Mouse (Mus musculus) olfactory bulb, adult 2 months (tissue): ENCODE measurements around the gene Fgf23. TPM values are rescaled to one million over a fixed set of nuclear protein-coding genes. Genes with fewer than 3 reads are reported as not detected.
A peak's percentile ranks its signal among the peaks of the same experiment; 100 is the strongest.

Experiments
- H3K27ac ChIP-seq: fragments of 200-500 bp; 2 replicates; pipeline ENCODE4 v1.5.1; 2012; ENCODE audit warnings: low read depth, low read length; ENCODE audit not compliant: insufficient read depth
- H3K4me1 ChIP-seq: fragments of 200-500 bp; 2 replicates; pipeline ENCODE4 v1.6.1; 2012; ENCODE audit warnings: low read length; ENCODE audit not compliant: control insufficient read depth, insufficient read depth
- H3K4me3 ChIP-seq: fragments of 200-500 bp; 2 replicates; pipeline ENCODE4 v1.5.1; 2012; ENCODE audit warnings: mild to moderate bottlenecking, low read depth, low read length, moderate library complexity; ENCODE audit not compliant: insufficient read depth
- CTCF ChIP-seq: fragments of 200-500 bp; IDR thresholded peaks from 2 replicates; pipeline ENCODE4 v1.5.1; 2012; ENCODE audit warnings: low read depth, mild to moderate bottlenecking, low read length, moderate library complexity; ENCODE audit not compliant: insufficient read depth
- POLR2A ChIP-seq: fragments of 200-500 bp; IDR thresholded peaks from 2 replicates; pipeline ENCODE4 v1.6.1; 2012; ENCODE audit warnings: mild to moderate bottlenecking, low read depth, low read length, moderate library complexity; ENCODE audit not compliant: insufficient read depth
- WGBS: fragments of 180-500 bp; shearing (Covaris S2); methylation state at CpG from one replicate; pipeline ENCODE4 v1.1.7; 2018; 5-methylcytosine and 5-hydroxymethylcytosine counted together
- polyA plus RNA-seq: library from polyadenylated mRNA; stranded (reverse); fragments of >200 nt; gene quantifications from 2 replicates; pipeline ENCODE4 v1.2.4, GENCODE M21; 2012; ENCODE audit warnings: low replicate concordance; ENCODE audit not compliant: missing spikeins, insufficient read depth, insufficient read length

Fgf23 gene
- polyA plus RNA-seq, 1 experiment = not detected

DNA sequence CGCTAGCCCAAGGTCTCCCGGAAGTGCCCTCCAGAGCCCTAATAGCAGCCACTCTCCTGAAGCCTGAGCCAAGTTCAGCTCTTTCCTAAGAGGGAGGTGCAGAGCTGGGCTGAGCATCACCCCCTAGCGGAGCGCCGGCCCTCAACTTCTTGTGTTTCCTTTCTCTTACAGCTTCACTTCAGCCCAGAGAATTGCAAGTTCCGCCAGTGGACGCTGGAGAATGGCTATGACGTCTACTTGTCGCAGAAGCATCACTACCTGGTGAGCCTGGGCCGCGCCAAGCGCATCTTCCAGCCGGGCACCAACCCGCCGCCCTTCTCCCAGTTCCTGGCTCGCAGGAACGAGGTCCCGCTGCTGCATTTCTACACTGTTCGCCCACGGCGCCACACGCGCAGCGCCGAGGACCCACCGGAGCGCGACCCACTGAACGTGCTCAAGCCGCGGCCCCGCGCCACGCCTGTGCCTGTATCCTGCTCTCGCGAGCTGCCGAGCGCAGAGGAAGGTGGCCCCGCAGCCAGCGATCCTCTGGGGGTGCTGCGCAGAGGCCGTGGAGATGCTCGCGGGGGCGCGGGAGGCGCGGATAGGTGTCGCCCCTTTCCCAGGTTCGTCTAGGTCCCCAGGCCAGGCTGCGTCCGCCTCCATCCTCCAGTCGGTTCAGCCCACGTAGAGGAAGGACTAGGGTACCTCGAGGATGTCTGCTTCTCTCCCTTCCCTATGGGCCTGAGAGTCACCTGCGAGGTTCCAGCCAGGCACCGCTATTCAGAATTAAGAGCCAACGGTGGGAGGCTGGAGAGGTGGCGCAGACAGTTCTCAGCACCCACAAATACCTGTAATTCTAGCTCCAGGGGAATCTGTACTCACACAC lies 7.4 kb downstream of the Fgf23 start:
- Histone ChIP-seq H3K4me1 (no peaks in the 10 kb centered on the region), H3K4me3 (peak overlapping the region; percentile 68), H3K27ac (no peak overlapping the region)
- TF ChIP-seq POLR2A (no peak), CTCF (0 out of 2 replicates have a peak, but pooled peaks have one; percentile 36)
- 2% methylated on average over 59 of the region's 59 CpGs for WGBS

DNA sequence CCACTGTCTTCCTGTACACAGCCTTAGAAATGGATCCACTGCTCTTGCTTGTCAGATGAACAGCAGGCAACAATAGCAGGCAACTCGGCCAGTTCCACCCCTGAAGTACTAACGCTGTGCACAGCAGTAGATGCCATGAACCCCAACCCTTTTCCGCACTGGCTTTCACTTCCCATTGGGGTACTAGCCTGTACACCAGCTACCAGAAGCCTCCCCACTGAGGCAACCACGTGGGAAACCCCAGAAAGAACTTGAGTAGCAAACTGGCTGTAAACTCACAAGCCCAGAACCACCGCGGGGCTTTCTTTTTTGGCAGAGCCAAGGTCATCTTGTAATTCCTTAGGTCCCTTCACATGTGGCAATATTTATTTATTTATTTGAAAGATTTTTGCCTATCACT lies 9.1 kb downstream of the Fgf23 start:
- Histone ChIP-seq H3K4me1 (no peaks in the 10 kb centered on the region), H3K27ac (no peak overlapping the region), H3K4me3 (no peak overlapping the region)
- WGBS = 83% methylated on average over 6 of the region's 6 CpGs
- TF ChIP-seq CTCF (no peak), POLR2A (no peak)

DNA sequence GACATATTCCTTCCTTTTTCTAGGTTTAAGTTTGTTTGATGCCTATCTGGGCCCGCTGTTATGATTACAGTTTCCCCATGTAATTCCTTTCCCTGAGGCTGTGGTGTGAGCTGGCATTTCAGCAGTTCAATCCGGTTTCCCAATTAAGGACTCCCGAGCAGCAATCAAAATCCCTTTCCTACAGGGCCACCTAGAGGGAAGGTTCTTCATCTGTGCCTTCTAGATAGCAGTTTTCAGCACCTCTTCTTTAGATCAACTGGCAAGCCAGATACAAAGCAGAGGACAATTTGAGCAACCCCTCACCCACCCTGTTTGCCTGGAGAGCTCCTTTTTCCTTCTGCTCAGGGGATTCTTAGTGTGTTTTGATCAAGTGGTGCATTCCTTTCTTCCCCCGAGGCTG lies 14.0 kb downstream of the Fgf23 start:
- Histone ChIP-seq H3K27ac (no peak overlapping the region), H3K4me1 (no peaks in the 10 kb centered on the region), H3K4me3 (no peak overlapping the region)
- WGBS = 37% methylated on average over 4 of the region's 4 CpGs
- TF ChIP-seq CTCF (no peak), POLR2A (no peak)

- H3K4me3 ChIP-seq = no peak overlapping the region
- WGBS = 55% methylated on average over 7 of the region's 7 CpGs
- no peak overlapping the region for H3K27ac ChIP-seq
- TF ChIP-seq CTCF (0 out of 2 replicates have a peak, but pooled peaks have one; percentile 17), POLR2A (no peak)
- H3K4me1 ChIP-seq = no peaks in the 10 kb centered on the region
Observed at GRCm38 (mm10) chr6:127094565-127094964, 21.9 kb downstream of the Fgf23 start.

- H3K27ac ChIP-seq = no peak overlapping the region
- WGBS = 91% methylated on average over 6 of the region's 6 CpGs
- TF ChIP-seq CTCF (no peak), POLR2A (no peak)
- H3K4me1 ChIP-seq = peaks cover 2% of the 10 kb centered on the region; the same call in 1 of the 2 replicates
- H3K4me3 ChIP-seq = no peak overlapping the region
Observed at GRCm38 (mm10) chr6:127103506-127104275, 31.0 kb downstream of the Fgf23 start.

GRCm38 (mm10) chr6:127104396-127105029 lies 31.8 kb downstream of the Fgf23 start:
- whole genome bisulfite sequencing = 73% methylated on average over 7 of the region's 7 CpGs
- Histone ChIP-seq H3K27ac (no peak overlapping the region), H3K4me3 (no peak overlapping the region), H3K4me1 (peaks cover 2% of the 10 kb centered on the region; the same call in 1 of the 2 replicates)
- TF ChIP-seq POLR2A = no peak
- no peak for TF ChIP-seq CTCF

DNA sequence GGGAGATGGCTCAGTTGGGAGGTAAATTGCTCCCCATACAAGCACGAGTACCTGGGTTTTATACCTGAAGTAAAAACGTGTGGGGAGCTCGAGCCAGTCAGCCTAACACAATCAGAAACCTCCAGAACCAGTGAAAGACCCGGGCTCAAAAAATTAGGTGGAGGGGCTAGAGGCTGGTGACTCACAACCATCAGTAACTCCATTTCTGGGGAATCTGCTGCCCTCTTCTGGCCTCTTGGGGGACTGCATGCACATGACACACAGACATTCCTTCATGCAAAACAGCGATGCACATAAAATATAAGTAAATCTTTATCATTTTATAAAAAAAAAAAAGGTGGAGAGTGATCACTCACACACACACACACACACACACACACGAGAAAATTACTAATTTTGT lies 32.4 kb downstream of the Fgf23 start:
- 68% methylated on average over 6 of the region's 6 CpGs for WGBS
- TF ChIP-seq POLR2A (no peak), CTCF (peak; percentile 48; the same call in 1 of the 2 replicates)
- peaks cover 2% of the 10 kb centered on the region; the same call in 1 of the 2 replicates for H3K4me1 ChIP-seq
- H3K27ac ChIP-seq = no peak overlapping the region
- H3K4me3 ChIP-seq = no peak overlapping the region

DNA sequence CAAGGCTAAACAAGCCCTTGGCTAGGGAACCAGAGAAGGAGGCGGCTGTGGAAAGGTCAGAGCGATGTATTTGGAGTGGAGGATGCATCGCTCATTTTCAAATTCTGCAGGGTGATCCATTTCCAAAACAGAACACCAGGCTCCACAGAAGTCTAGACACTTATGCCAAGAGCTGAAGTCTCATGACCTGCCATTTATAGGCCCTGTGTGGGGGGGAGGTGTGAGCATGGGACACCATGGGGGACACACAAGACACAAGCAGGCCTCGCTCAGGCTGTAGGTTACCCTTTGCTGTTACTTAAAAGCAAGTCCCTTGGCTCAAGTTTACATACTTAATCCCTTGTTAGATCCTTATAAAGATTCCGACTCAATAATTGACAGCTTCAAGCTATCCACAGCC lies 33.5 kb downstream of the Fgf23 start:
- TF ChIP-seq CTCF = no peak
- no peak for TF ChIP-seq POLR2A

More for the DNA sequence above, 33.5 kb downstream of the Fgf23 start:
- no peak overlapping the region for H3K4me3 ChIP-seq
- WGBS = 82% methylated on average over 5 of the region's 5 CpGs
- peaks cover 2% of the 10 kb centered on the region; the same call in 1 of the 2 replicates for H3K4me1 ChIP-seq
- H3K27ac ChIP-seq = no peak overlapping the region
